Mouse (Mus musculus): Measurements from ENCODE around the gene Cabs1. TPM values are rescaled to one million over a fixed set of nuclear protein-coding genes. Genes with fewer than 3 reads are reported as not detected.

Cabs1 gene
- not detected in 2 replicates for polyA plus RNA-seq (2014; fragmentation: Nextera tagmentation; extraction: Ambion mirVana)

- H3K4me1 ChIP-seq (replicated peaks; ENCODE audit: control insufficient read depth, insufficient read depth, low read length) = no peaks in the 10 kb centered on the region
- ATAC-seq (replicated peaks; ENCODE audit: low FRiP score) (no peak), DNase-seq (ENCODE audit: low spot score) (no peak)
- no peak within 1 kb of the TSS for H3K4me2 ChIP-seq (ENCODE audit: low read depth, low read length, severe bottlenecking)
- no peak within 1 kb of the TSS for H3K9ac ChIP-seq (ENCODE audit: low read length)
- no peak within 1 kb of the TSS for H3K27ac ChIP-seq (ENCODE audit: low read depth, low read length)
- no peaks in the 10 kb centered on the region for H3K27me3 ChIP-seq (ENCODE audit: control insufficient read depth, insufficient read depth, low read length)
- H3K9me3 ChIP-seq (ENCODE audit: control insufficient read depth, low read length) = no peaks in the 10 kb centered on the region
- 88% methylated on average over 3 of the region's 3 CpGs for WGBS
- no peak within 1 kb of the TSS for H3K4me3 ChIP-seq (ENCODE audit: low read depth, low read length)
- no peaks in the 10 kb centered on the region for H3K36me3 ChIP-seq (ENCODE audit: control insufficient read depth, insufficient read depth, low read length)
Observed at GRCm38 (mm10) chr5:87979139-87979538, at the start of gene Cabs1. Cabs1 (plus strand) TSS chr5:87979439.

- Histone ChIP-seq H3K9ac (ENCODE audit: low read length) (no peak overlapping the region), H3K4me2 (ENCODE audit: low read depth, low read length, severe bottlenecking) (no peak overlapping the region), H3K4me3 (ENCODE audit: low read depth, low read length) (no peak overlapping the region), H3K4me1 (replicated peaks; ENCODE audit: control insufficient read depth, insufficient read depth, low read length) (no peaks in the 10 kb centered on the region), H3K36me3 (ENCODE audit: control insufficient read depth, insufficient read depth, low read length) (no peaks in the 10 kb centered on the region), H3K9me3 (ENCODE audit: control insufficient read depth, low read length) (no peaks in the 10 kb centered on the region), H3K27me3 (ENCODE audit: control insufficient read depth, insufficient read depth, low read length) (no peaks in the 10 kb centered on the region), H3K27ac (ENCODE audit: low read depth, low read length) (no peak overlapping the region)
- 57% methylated on average over 1 of the region's 1 CpGs for WGBS
- DNase-seq (ENCODE audit: low spot score) = no peak
- no peak for ATAC-seq (replicated peaks; ENCODE audit: low FRiP score)
Observed at GRCm38 (mm10) chr5:87931603-87932002, 47.6 kb upstream of the Cabs1 start.

GRCm38 (mm10) chr5:87940752-87941151, 38.5 kb upstream of the Cabs1 start:
- Histone ChIP-seq H3K9me3 (ENCODE audit: control insufficient read depth, low read length) (no peaks in the 10 kb centered on the region), H3K4me2 (ENCODE audit: low read depth, low read length, severe bottlenecking) (no peak overlapping the region), H3K4me1 (replicated peaks; ENCODE audit: control insufficient read depth, insufficient read depth, low read length) (no peaks in the 10 kb centered on the region), H3K36me3 (ENCODE audit: control insufficient read depth, insufficient read depth, low read length) (no peaks in the 10 kb centered on the region), H3K27ac (ENCODE audit: low read depth, low read length) (no peak overlapping the region), H3K4me3 (ENCODE audit: low read depth, low read length) (no peak overlapping the region), H3K27me3 (ENCODE audit: control insufficient read depth, insufficient read depth, low read length) (no peaks in the 10 kb centered on the region), H3K9ac (ENCODE audit: low read length) (no peak overlapping the region)
- WGBS = 60% methylated on average over 3 of the region's 3 CpGs
- ATAC-seq (replicated peaks; ENCODE audit: low FRiP score) = no peak
- no peak for DNase-seq (ENCODE audit: low spot score)

GRCm38 (mm10) chr5:87942515-87942914, 36.7 kb upstream of the Cabs1 start:
- Histone ChIP-seq H3K4me1 (replicated peaks; ENCODE audit: control insufficient read depth, insufficient read depth, low read length) (no peaks in the 10 kb centered on the region), H3K9me3 (ENCODE audit: control insufficient read depth, low read length) (no peaks in the 10 kb centered on the region), H3K27me3 (ENCODE audit: control insufficient read depth, insufficient read depth, low read length) (no peaks in the 10 kb centered on the region), H3K4me3 (ENCODE audit: low read depth, low read length) (no peak overlapping the region), H3K27ac (ENCODE audit: low read depth, low read length) (no peak overlapping the region), H3K4me2 (ENCODE audit: low read depth, low read length, severe bottlenecking) (no peak overlapping the region), H3K9ac (ENCODE audit: low read length) (no peak overlapping the region), H3K36me3 (ENCODE audit: control insufficient read depth, insufficient read depth, low read length) (no peaks in the 10 kb centered on the region)
- ATAC-seq (replicated peaks; ENCODE audit: low FRiP score) (no peak), DNase-seq (ENCODE audit: low spot score) (no peak)

GRCm38 (mm10) chr5:87951836-87952235, 27.4 kb upstream of the Cabs1 start:
- Histone ChIP-seq H3K27me3 (ENCODE audit: control insufficient read depth, insufficient read depth, low read length) (no peaks in the 10 kb centered on the region), H3K4me3 (ENCODE audit: low read depth, low read length) (no peak overlapping the region), H3K9me3 (ENCODE audit: control insufficient read depth, low read length) (no peaks in the 10 kb centered on the region), H3K9ac (ENCODE audit: low read length) (no peak overlapping the region), H3K27ac (ENCODE audit: low read depth, low read length) (no peak overlapping the region), H3K4me1 (replicated peaks; ENCODE audit: control insufficient read depth, insufficient read depth, low read length) (no peaks in the 10 kb centered on the region), H3K36me3 (ENCODE audit: control insufficient read depth, insufficient read depth, low read length) (no peaks in the 10 kb centered on the region), H3K4me2 (ENCODE audit: low read depth, low read length, severe bottlenecking) (no peak overlapping the region)
- ATAC-seq (replicated peaks; ENCODE audit: low FRiP score) (no peak), DNase-seq (ENCODE audit: low spot score) (no peak)

DNA sequence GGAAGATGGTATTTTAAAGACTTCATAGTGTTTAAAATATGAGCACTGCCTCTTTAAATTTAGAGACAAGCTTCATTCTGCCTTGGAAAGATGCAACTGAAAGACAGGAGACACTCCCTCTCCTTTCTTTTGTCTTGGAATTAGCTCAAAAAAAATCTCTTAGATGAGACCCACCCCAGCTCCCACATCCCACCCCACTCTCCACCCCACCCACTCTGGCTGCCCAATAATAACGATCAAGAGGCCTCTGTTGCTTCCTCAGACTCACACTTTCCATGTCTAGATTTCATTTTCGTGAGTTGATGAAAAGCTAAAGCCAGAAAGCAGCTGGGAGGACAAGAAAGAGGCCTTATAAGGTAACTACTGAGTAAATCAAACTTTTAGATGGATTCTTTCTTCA, 10.0 kb upstream of the Cabs1 start, which contains the start of the genes 2310003L06Rik and Gm28434:
Gene 2310003L06Rik, plus strand, starts transcription at position 259 of the 400 bp plus-strand sequence.
Gene Gm28434, plus strand, starts transcription at position 317 of the 400 bp plus-strand sequence.
- no peak within 1 kb of the TSS for H3K9ac ChIP-seq (ENCODE audit: low read length)
- ATAC-seq (replicated peaks; ENCODE audit: low FRiP score) (no peak), DNase-seq (ENCODE audit: low spot score) (no peak)
- no peaks in the 10 kb centered on the region for H3K4me1 ChIP-seq (replicated peaks; ENCODE audit: control insufficient read depth, insufficient read depth, low read length)
- no peaks in the 10 kb centered on the region for H3K27me3 ChIP-seq (ENCODE audit: control insufficient read depth, insufficient read depth, low read length)
- 77% methylated on average over 2 of the region's 2 CpGs for WGBS
- H3K36me3 ChIP-seq (ENCODE audit: control insufficient read depth, insufficient read depth, low read length) = no peaks in the 10 kb centered on the region
- H3K27ac ChIP-seq (ENCODE audit: low read depth, low read length) = no peak within 1 kb of the TSS
- no peak within 1 kb of the TSS for H3K4me3 ChIP-seq (ENCODE audit: low read depth, low read length)
- H3K4me2 ChIP-seq (ENCODE audit: low read depth, low read length, severe bottlenecking) = no peak within 1 kb of the TSS
- no peaks in the 10 kb centered on the region for H3K9me3 ChIP-seq (ENCODE audit: control insufficient read depth, low read length)

- peak; percentile 54; the same call in 1 of the 2 replicates for ATAC-seq (replicated peaks; ENCODE audit: low FRiP score)
Observed at GRCm38 (mm10) chr5:87982468-87983214, 3.4 kb downstream of the Cabs1 start.

DNA sequence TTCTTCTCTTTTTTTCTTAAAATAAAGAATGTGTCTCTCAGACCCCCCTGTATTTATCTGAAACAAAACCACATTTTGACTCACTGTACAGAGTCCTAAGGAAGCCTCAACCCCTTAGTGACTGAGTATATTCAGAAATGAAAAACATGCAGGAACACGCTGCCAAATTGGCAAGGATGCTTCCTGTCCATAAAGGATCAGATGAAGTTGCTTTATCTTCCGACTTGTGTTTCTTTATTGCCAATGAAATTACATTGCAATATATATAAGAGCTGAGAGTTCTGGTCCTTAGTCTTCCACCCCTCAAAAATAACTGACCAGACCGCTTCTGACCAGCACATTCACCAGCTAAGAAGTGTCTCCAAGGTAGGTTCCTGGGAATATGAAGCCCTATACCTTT, 23.0 kb downstream of the Cabs1 start, which contains the start of gene Smr3a:
Gene Smr3a, plus strand, starts transcription at position 301 of the 400 bp plus-strand sequence.
- WGBS = 90% methylated on average over 3 of the region's 3 CpGs
- no peak for ATAC-seq (replicated peaks; ENCODE audit: low FRiP score)
- Histone ChIP-seq H3K4me3 (ENCODE audit: low read depth, low read length) (no peak within 1 kb of the TSS), H3K9me3 (ENCODE audit: control insufficient read depth, low read length) (no peaks in the 10 kb centered on the region), H3K4me1 (replicated peaks; ENCODE audit: control insufficient read depth, insufficient read depth, low read length) (no peaks in the 10 kb centered on the region), H3K4me2 (ENCODE audit: low read depth, low read length, severe bottlenecking) (no peak within 1 kb of the TSS), H3K9ac (ENCODE audit: low read length) (no peak within 1 kb of the TSS), H3K36me3 (ENCODE audit: control insufficient read depth, insufficient read depth, low read length) (no peaks in the 10 kb centered on the region), H3K27me3 (ENCODE audit: control insufficient read depth, insufficient read depth, low read length) (no peaks in the 10 kb centered on the region), H3K27ac (ENCODE audit: low read depth, low read length) (no peak within 1 kb of the TSS)
- no peak for DNase-seq (ENCODE audit: low spot score)

More at GRCm38 (mm10) chr5:87982468-87983214, 3.4 kb downstream of the Cabs1 start:
- WGBS = 53% methylated on average over 3 of the region's 3 CpGs
- Histone ChIP-seq H3K36me3 (ENCODE audit: control insufficient read depth, insufficient read depth, low read length) (no peaks in the 10 kb centered on the region), H3K27ac (ENCODE audit: low read depth, low read length) (no peak overlapping the region), H3K27me3 (ENCODE audit: control insufficient read depth, insufficient read depth, low read length) (no peaks in the 10 kb centered on the region), H3K9ac (ENCODE audit: low read length) (no peak overlapping the region), H3K4me2 (ENCODE audit: low read depth, low read length, severe bottlenecking) (no peak overlapping the region), H3K4me3 (ENCODE audit: low read depth, low read length) (no peak overlapping the region), H3K4me1 (replicated peaks; ENCODE audit: control insufficient read depth, insufficient read depth, low read length) (no peaks in the 10 kb centered on the region), H3K9me3 (ENCODE audit: control insufficient read depth, low read length) (no peaks in the 10 kb centered on the region)
- no peak for DNase-seq (ENCODE audit: low spot score)

DNA sequence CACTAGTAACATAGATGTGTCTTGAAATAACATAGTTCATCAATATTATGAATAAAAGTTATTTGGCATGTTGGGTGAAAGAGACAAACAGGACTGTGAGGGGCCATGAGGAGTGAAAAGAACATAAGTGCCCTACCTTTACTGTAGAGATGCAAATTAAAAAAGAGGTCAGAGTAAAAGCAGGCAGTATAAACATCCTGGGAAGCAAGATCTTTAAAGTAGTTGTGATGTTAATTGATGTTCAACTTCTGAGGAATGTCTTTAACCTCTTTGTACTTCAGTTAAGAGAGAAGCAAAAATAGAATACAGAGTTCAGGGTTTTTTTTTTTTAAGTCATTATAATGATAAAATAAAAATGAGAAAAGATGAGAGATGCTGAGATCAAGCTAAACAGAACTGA, 26.0 kb downstream of the Cabs1 start:
- H3K4me2 ChIP-seq (ENCODE audit: low read depth, low read length, severe bottlenecking) = no peak overlapping the region
- no peak overlapping the region for H3K4me3 ChIP-seq (ENCODE audit: low read depth, low read length)
- H3K4me1 ChIP-seq (replicated peaks; ENCODE audit: control insufficient read depth, insufficient read depth, low read length) = no peaks in the 10 kb centered on the region
- no peak overlapping the region for H3K9ac ChIP-seq (ENCODE audit: low read length)
- H3K27ac ChIP-seq (ENCODE audit: low read depth, low read length) = no peak overlapping the region
- ATAC-seq (replicated peaks; ENCODE audit: low FRiP score) (no peak), DNase-seq (ENCODE audit: low spot score) (no peak)
- no peaks in the 10 kb centered on the region for H3K9me3 ChIP-seq (ENCODE audit: control insufficient read depth, low read length)
- no peaks in the 10 kb centered on the region for H3K36me3 ChIP-seq (ENCODE audit: control insufficient read depth, insufficient read depth, low read length)
- H3K27me3 ChIP-seq (ENCODE audit: control insufficient read depth, insufficient read depth, low read length) = no peaks in the 10 kb centered on the region
